Mouse (Mus musculus) testis, adult 2 months (tissue): ENCODE data around the gene Wdr37.
"Not testable (repeated sequence)": the region's sequence is repeated elsewhere in the genome, so short reads cannot be mapped to it uniquely, and the experiment has no call there.

Experiments
- CTCF ChIP-seq: fragments of 200-500 bp; IDR thresholded peaks from 2 replicates; pipeline ENCODE4 v1.5.1; 2012; ENCODE audit warnings: low read depth, mild to moderate bottlenecking, inconsistent platforms, low read length, moderate library complexity; ENCODE audit not compliant: control insufficient read depth, insufficient read depth, insufficient replicate concordance
- POLR2A ChIP-seq: fragments of 200-500 bp; IDR thresholded peaks from 2 replicates; pipeline ENCODE4 v1.6.1; 2012; ENCODE audit warnings: low read depth, mild to moderate bottlenecking, inconsistent platforms, low read length, moderate library complexity; ENCODE audit not compliant: control insufficient read depth

DNA sequence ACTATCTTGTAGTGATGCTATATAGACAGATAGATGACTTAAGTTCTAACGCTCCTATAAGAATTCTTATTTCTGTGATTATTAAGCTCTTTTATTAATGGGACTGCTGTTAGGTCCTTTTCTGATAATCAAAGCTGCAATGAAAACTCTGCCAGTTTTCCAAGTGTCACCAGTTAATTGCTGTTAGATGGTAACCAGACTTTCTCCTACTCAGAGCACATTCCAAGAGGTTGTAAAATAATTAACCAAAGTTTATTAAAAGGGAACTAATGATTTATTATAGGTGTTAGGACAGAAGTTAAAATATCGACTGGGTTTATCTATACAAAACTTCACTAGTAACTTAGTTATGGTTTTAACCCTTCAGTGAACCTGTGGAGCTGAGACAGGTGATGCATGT is 34.3 kb upstream of the Wdr37 start:
- not testable (repeated sequence) for TF ChIP-seq CTCF, POLR2A
